Mouse (Mus musculus): ENCODE data around the gene Pop5.

The Pop5 gene

GRCm38 (mm10) chr5:115262502-115263291 is 27.1 kb downstream of the Pop5 start:
- no peak for DNase-seq (ENCODE audit: low spot score in 2 of 2)

GRCm38 (mm10) chr5:115266340-115266739 is 30.7 kb downstream of the Pop5 start:
- DNase-seq (ENCODE audit: low spot score in 2 of 2), result no peak

- no peak for DNase-seq (ENCODE audit: low spot score in 2 of 2)
These were observed 31.3 kb downstream of the Pop5 start for GRCm38 (mm10) chr5:115266787-115267468.

- no peak for DNase-seq (ENCODE audit: low spot score in 2 of 2)
These were observed 31.9 kb downstream of the Pop5 start for GRCm38 (mm10) chr5:115267469-115268045.

- DNase-seq (ENCODE audit: low spot score in 2 of 2), result no peak
These were observed 32.6 kb downstream of the Pop5 start for GRCm38 (mm10) chr5:115268266-115268665.

DNA sequence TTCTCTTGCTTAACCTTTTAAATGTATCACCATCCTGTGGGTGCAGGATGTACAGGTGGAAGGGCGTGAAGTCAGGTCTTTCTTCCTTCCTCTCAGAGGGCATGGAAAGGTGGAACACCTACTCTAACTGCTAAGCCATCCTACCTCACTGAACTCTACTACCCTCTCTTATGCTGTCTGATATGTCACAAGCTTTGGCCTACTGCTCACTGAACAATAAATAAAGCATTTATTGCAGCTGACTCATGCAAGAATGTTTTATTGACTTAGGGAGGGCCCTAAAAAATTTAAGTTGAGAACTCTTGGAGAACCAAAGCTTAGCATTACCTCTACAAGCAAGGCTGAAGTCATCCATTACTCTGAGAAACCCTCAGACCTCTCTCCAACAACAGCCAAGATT is 34.3 kb downstream of the Pop5 start:
- no peak for DNase-seq (ENCODE audit: low spot score in 2 of 2)

GRCm38 (mm10) chr5:115271931-115272811 is 36.5 kb downstream of the Pop5 start:
- peak; percentile 49 to 57 for DNase-seq (ENCODE audit: low spot score in 2 of 2)

- peak; percentile 98 for DNase-seq (ENCODE audit: low spot score in 2 of 2)
These were observed 37.3 kb downstream of the Pop5 start, which contains the start of gene Rnf10 for GRCm38 (mm10) chr5:115272812-115273548. Rnf10 (minus strand) TSS chr5:115272898.

DNA sequence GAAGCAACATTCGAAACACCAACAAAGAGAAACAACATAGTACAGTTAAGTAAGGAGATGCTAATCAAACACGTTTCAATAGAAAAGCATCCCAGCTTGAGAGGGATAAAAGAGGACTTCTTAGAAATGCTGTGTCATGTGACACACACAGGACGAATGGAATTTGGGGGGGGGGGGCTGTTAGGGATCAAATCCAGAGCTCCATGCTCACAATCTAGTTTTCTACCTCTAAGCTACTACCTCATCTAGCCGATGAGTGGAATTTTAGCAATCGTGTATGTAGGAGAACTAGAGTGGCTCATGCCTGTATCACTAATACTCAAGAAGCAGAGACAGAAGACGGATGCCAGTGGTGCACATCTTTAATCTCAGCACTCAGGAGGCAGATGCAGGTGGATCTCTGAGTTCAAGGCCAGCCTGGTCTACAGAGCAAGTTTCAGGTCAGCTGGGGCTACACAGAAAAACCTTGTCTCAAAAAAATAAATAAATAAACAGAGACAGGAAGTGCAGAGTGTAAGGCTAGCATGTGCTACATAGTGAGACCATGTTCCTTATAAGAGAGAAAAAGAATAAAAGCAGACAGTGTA is 38.0 kb downstream of the Pop5 start:
- no peak for DNase-seq (ENCODE audit: low spot score in 2 of 2)

DNA sequence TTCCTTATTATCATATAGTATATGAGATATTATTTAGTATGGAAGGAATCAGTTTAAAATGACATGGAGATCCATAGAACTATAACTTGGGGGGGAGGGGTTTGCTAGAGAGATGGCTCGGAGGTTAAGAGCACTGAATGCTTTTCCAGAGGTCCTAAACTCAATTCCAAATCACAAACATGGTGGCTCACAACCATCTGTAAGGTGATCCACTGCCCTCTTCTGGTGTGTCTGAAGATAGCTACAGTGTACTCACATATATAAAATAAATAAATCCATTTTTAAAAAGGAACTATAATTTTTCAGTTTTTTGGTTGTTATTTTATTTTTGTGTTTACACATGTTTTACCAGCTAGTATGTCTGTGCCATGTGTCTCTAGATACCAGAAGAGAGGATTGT is 38.7 kb downstream of the Pop5 start:
- DNase-seq (ENCODE audit: low spot score in 2 of 2), result no peak

DNA sequence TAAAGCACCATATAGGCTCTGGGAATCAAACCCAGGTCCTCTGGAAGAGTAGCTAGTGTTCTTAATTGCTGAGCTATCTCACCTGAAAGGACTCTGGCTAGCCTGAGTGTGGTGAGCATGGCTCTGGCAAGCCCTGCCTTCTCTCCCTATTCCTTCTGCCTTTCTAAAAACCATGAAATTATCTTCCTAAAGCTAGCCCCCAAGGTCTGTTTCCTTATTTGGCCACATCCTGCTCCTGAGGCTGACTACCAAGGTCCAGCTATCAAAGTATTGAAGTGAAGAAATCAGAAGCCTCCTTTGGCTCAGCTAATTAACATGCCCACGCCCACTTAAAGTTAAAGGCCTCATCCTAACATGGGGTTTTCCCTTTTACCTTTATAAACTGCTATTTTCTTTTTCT is 39.1 kb downstream of the Pop5 start:
- DNase-seq (ENCODE audit: low spot score in 2 of 2), result no peak

DNA sequence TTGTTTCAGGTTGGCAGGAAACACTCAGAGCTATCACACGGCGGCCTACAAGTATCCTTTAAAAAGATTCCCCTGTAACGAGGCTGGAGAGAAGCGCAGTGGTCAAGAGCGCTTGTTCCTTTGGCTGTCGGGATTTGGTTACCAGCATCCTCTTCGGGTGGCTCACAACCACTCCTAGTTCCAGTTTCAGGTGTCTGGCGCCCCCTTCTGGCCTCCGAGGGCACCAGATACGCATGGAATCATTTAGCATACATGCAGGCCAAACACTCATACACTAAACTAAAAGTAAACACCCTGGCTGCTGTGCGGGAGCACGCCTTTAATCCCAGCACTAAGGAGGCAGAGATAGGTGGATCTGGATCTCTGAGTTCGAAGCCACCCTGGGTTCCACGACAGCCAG is 40.4 kb downstream of the Pop5 start:
- DNase-seq (ENCODE audit: low spot score in 2 of 2), result no peak

DNA sequence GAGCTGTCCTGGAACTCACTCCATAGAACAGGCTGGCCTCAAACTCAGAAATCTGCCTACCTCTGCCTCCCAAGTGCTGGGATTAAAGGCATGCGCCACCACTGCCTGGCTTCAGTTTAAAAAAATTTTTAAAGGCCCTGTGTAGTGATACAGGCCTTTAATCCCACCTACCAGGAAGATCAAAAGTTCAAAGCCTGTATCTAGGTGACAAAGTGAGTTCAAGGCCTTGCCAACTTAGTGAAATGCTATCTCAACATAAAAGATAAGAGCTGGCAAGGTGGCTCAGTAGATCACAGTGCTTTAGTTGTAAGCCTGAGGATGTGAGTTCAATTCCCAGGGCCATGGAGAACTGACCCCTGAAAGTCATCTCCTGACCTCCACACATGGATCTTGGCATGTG is 42.4 kb downstream of the Pop5 start:
- DNase-seq (ENCODE audit: low spot score in 2 of 2), result no peak

GRCm38 (mm10) chr5:115278785-115279184 is 43.1 kb downstream of the Pop5 start:
- DNase-seq (ENCODE audit: low spot score in 2 of 2), result no peak

DNA sequence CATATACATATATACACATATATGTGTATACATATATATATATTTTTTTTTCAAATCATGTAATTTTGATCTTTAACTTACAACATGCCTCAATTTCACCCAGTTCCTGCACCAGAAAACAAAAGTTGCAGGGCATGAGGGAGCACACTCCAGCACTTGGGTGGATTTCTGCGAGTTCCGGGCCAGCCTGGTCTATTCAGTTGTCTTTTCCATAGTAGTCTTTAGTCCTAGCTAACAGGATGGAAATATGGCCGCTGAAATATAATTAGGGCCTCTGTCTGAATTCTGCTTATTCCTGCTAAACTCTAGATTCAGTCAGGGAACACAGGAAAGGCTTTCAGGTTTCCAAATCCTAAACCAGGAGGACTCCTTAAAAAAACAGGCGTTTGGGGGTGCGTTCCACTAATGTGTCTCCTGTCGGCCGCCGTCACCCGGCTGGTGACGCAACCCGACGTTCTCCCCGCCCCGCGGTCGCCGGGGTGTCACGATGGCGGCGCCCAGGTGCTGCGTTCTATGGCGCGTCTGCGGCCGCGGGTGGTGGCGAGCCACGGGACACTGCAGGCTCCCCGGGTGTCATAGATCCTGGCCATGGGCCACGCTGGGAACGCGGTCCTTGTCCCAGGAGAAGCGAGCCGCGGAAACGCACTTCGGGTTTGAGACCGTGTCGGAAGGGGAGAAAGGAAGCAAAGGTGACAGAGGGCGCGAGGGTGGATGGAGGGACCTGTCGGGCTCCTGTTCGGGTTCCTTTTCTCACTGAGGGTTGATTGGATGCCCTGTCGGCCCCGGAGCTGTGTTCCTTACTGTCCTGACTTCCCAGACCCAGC is 43.8 kb downstream of the Pop5 start, which contains the start of gene Coq5:
Coq5 (plus strand) TSS at position 441 of the 824 bp plus-strand sequence.
- peak; percentile 92 to 94 for DNase-seq (ENCODE audit: low spot score in 2 of 2)

GRCm38 (mm10) chr5:115280050-115280687 is 44.5 kb downstream of the Pop5 start:
- DNase-seq (ENCODE audit: low spot score in 2 of 2), result peak; percentile 42 to 55

DNA sequence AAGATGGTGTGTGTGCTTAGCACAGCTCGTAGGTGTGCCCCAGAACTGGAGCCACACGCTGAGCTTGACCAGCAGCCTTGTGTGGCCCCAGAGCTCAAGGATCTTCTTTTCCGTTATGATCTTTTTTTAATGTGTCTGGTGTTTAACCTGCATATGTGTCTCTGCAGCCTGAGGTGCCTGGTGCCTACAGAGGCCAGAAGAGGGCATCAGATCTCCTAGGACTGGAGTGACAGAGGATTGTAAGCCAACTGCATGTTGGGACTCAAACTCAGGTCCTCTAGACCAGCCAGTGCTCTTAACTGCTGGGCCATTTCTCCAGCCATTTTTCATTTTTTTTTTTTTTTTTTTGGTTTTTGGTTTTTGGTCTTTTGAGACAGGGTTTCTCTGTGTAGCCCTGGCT is 49.1 kb downstream of the Pop5 start:
- DNase-seq (ENCODE audit: low spot score in 2 of 2), result no peak

- no peak for DNase-seq (ENCODE audit: low spot score in 2 of 2)
These were observed 58.5 kb downstream of the Pop5 start for GRCm38 (mm10) chr5:115294173-115294572.

Measured in right cerebral cortex, postnatal 10 days (tissue).